Mouse (Mus musculus) testis, postnatal 10 days (tissue): ENCODE results near the gene Ulk4.

Experiments used
- DNase-seq: peaks from one replicate; pipeline ENCODE4 v3.0.0; 2021; ENCODE audit warnings: low spot score

Gene Ulk4

GRCm38 (mm10) chr9:120976856-120977255 is 300.1 kb downstream of the Ulk4 start:
- no peak for DNase-seq

GRCm38 (mm10) chr9:120976158-120976557 is 300.8 kb downstream of the Ulk4 start:
- no peak for DNase-seq

DNA sequence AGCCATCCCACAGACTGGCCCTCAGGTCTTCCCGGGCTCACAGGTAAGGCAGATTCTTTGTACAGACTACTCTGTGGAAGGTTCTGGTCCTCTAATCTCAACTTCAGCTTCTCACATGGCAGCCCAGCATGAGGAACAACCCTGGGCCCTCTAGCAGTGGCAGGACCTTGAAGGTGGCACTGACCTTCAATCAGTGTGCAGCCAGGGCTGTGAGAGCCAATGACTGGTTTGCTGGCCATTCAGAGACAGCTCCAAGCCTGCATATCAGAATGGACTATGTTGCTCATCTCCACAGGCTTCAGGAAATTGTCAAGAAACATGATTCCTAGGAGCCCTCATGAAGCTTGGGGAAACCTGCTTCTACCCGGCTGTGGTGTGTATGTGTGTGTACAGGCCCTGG is 302.8 kb downstream of the Ulk4 start:
- no peak for DNase-seq

DNA sequence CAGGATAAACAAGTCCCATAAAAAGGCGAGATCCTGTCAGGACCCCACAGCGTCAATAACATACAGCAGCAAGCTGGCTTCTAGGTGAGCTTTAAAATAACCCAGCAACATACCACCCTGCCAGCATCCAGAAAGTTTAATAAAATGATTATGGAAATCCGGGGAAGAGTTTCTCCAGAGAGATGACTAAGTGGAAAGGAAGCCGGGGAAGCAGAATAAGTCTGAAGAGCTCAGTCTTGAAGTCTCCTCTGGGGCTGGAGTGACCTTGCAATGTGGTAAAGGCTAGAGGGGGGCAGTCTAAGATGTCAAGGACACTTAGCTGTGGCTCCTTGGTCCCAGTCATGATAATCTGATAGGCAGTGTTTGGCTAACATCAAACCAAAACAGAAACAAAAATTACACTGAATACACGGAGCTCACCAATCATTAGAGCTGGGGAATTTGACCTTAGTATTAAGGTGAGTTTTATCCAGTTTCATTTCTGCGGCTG is 303.9 kb downstream of the Ulk4 start:
- no peak for DNase-seq

- no peak for DNase-seq
Observed at GRCm38 (mm10) chr9:120965007-120965406, 312.0 kb downstream of the Ulk4 start.

DNA sequence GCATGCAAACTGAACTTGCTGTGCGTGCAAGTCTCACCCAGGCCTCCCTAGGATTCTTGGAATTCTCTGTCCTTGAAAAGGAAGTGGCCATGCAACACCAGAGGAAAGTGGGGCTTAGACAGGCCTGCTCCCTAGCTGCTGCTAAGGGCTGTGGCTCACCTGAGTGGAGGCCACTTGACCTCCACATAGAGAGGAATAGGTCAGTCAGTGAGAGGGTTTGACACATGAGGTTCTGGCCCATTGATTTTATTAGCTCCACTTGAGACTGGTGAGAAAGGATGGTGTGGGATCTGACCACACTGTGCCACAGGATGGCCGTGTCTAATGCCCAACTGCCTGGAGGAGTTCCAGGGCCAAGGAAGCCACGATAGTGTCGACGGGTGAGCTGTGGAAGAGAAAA is 312.8 kb downstream of the Ulk4 start:
- no peak for DNase-seq

- no peak for DNase-seq
Observed at GRCm38 (mm10) chr9:120963720-120964119, 313.3 kb downstream of the Ulk4 start.

GRCm38 (mm10) chr9:120963104-120963503 is 313.9 kb downstream of the Ulk4 start:
- peak; percentile 60 for DNase-seq

- DNase-seq: no peak
Observed at GRCm38 (mm10) chr9:120961969-120962700, 314.9 kb downstream of the Ulk4 start.

- DNase-seq: no peak
Observed at GRCm38 (mm10) chr9:120961466-120961865, 315.5 kb downstream of the Ulk4 start.

- DNase-seq: no peak
Observed at GRCm38 (mm10) chr9:120960611-120961010, 316.4 kb downstream of the Ulk4 start.

- DNase-seq: no peak
Observed at GRCm38 (mm10) chr9:120959225-120959624, 317.8 kb downstream of the Ulk4 start.

GRCm38 (mm10) chr9:120958560-120958959 is 318.4 kb downstream of the Ulk4 start:
- no peak for DNase-seq

DNA sequence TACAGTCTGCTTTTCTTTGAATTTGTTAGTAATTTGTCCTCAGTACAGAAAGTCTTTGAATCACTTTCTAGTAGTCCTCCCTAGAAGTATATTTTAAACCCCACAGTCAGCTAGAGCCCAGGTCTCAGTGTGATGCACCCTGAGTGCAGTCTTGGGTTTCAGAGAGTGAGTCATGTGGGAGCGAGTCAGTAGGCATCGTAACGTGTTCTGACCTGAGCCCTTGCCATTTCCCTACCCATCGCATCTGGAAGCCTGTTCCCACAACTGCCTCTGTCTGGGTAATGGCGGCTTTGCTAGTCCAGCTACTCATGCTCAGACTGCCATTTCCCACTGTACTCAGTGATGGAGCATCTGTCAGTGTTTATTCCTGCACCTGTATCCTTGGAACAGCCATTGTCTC is 318.9 kb downstream of the Ulk4 start:
- no peak for DNase-seq

DNA sequence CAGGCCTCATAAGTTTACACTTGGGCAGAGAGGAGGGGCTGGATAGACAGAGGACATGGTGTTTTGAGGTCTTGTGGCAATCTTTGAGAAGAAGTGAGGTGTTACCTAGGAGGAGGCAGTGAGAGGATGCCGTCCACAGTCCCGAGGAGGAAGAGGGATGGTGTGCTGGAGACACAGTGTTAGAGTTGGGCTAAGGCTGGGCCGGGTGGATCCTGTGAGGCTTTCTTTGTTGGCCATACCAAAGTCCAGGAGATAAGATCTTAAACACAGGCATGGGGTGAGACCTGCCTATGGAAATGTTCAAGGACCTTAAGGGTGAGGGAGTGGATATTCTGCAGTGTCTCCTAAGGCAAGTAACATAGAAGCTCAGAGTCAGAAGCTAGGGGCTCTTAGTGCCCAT is 325.1 kb downstream of the Ulk4 start:
- no peak for DNase-seq

DNA sequence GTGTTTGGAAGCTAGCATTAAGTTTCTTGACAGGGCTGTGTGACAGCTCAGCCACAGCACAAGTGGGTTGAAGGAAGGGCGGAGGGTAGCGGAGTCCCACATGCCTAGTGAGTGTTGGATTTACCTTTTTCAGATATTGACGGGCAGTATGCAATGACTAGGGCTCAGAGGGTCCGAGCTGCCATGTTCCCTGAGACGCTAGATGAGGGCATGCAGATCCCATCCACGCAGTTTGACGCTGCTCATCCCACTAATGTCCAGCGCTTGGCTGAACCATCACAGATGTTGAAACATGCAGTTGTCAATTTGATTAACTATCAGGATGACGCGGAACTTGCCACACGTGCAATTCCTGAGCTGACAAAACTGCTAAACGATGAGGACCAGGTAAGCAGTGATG is 326.2 kb downstream of the Ulk4 start:
- DNase-seq: no peak

GRCm38 (mm10) chr9:120948832-120949231 is 328.2 kb downstream of the Ulk4 start:
- no peak for DNase-seq

- no peak for DNase-seq
Observed at GRCm38 (mm10) chr9:120946131-120946530, 330.9 kb downstream of the Ulk4 start.

DNA sequence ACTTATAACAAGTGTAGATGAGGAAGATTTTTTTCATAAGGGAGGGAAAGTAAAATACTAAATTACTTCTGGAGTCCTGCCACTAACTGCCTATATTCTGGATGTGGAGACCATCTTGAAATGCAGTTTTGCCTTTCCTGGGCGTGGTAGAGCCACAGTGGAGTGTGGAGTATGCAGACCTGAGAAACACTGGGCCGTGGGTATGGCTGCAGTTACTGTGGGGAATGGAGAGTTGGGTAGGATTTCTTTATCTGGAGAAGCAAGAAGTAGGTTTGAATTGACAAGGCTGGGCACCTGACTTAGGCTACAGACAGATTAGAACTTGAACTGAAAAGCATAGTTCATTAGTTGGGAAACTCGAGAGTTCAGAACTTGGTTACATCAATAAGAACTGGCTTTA is 332.8 kb downstream of the Ulk4 start:
- no peak for DNase-seq

- no peak for DNase-seq
Observed at GRCm38 (mm10) chr9:120943757-120944156, 333.2 kb downstream of the Ulk4 start.

DNA sequence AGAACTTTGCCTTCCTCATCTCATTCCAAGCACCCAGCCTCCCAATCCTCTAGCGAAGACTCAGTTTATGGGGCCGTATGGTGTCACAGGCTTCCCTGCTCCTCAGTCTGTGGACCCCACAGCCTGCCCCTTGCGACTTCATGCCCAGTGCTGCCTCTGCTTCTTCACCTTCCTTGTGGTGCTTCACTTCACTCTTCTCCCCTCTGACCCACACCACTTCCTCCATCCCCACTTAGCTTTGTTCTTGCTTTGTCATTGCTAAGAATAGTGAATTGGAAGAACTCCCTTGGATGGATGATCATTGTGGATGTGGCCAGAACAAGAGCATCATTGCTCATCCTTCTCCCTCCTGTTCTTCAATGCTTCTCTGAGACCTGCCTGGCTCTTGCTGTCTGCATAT is 336.1 kb downstream of the Ulk4 start:
- DNase-seq: no peak

GRCm38 (mm10) chr9:120936351-120936750 is 340.6 kb downstream of the Ulk4 start:
- DNase-seq: peak; percentile 84

DNA sequence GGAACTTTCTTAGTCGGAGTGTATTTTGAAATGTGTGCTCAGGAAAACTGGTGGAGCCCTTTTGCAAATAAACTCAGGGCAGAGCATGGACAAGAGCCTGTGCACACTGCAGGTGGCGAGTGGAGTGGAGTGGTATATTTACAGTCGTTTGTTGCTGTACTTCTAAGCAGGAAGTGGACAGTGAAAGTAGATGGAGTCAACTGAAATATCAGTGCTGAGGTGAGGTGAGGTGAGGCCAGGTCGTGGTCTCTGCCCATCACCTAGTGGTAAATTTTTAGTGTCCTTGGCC is 341.4 kb downstream of the Ulk4 start:
- DNase-seq: no peak

- no peak for DNase-seq
Observed at GRCm38 (mm10) chr9:120934821-120935633, 342.0 kb downstream of the Ulk4 start.
